Mouse (Mus musculus): ENCODE measurements around the gene Sec1. TPM values are rescaled to one million over a fixed set of nuclear protein-coding genes. Genes with fewer than 3 reads are reported as not detected.

Sec1 gene
- total and polyA plus RNA-seq, 2 experiments from 2014 or later = 0.33 to 1.3 TPM

DNA sequence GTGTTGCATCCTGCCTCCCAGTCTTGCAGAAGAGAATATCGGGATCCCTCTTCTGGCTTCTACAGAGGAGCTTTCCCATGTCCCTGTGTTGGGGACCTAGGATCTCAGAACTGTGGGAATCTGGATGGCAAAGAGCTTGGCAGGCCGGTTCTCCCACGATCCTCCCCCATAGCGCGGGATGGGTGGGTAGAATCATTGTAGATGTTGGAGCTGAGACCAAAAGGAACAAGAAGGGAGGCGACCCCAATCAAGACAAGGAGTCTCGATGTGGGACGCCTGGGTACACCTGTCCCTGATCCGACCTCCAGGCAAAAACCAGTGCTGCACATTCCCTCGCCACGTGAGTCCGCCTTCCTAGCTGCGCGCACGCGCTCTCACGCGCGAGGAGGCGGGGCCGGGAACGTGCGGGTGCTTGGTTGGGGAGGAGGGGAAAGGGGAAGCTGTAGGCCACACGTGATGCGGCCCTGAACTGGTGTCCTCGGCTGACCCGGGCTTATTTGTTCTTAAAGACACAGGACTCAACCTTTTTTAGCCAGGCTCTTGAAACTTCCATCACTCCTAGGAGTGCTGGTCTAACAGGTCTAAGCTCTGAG, 13.3 kb upstream of the Sec1 start:
- Histone ChIP-seq H3K27me3 (ENCODE audit: control insufficient read depth, insufficient read depth, low read length) (no peaks in the 10 kb centered on the region), H3K9me3 (replicated peaks; ENCODE audit: control insufficient read depth, low read length) (no peaks in the 10 kb centered on the region), H3K27ac (ENCODE audit: low read depth) (peak overlapping the region; percentile 98), H3K4me2 (ENCODE audit: low read depth, low read length) (peak overlapping the region; percentile 96), H3K36me3 (replicated peaks; ENCODE audit: control insufficient read depth, insufficient read depth, low read length) (peaks cover 31% of the 10 kb centered on the region), H3K4me1 (ENCODE audit: control insufficient read depth, insufficient read depth) (peaks cover 24% of the 10 kb centered on the region), H3K4me3 (ENCODE audit: low read depth, low read length) (peak overlapping the region; percentile 77), H3K9ac (replicated peaks; ENCODE audit: low read depth, low read length) (peak overlapping the region; percentile 41)
- WGBS = under 1% methylated on average over 27 of the region's 27 CpGs
- DNase-seq (ENCODE audit: low spot score) (peak; percentile 95), ATAC-seq (ENCODE audit: insufficient read depth, low read depth) (peak; percentile 52)
- TF ChIP-seq CTCF (IDR thresholded peaks at IDR 0.05; ENCODE audit: low read depth) (no peak), EP300 (IDR thresholded peaks at IDR 0.05; ENCODE audit: low read depth) (peak; percentile 98)

DNA sequence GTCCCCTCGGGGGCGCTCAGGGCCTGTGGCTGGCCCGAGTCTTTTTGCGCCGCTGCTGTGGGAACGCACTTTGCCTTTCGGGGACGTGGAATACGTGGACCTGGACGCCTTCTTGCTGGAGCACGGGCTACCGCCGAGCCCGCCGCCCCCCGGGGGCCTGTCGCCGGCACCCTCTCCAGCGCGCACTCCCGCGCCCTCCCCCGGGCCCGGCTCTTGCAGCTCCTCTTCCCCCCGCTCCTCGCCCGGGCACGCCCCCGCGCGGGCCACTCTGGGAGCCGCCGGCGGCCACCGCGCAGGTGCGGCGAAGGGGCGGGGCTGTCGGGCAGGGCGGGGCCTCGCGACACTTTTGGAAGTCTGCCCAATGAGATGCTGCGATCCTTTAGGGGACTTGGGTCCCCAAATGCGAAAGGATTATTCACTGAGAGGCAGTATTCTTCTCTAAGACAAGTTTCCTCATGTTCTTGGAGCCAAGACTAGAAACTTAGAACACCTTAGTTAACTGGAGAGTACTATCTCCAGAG, 12.6 kb upstream of the Sec1 start:
- peak overlapping the region; percentile 96 for H3K4me2 ChIP-seq (ENCODE audit: low read depth, low read length)
- peaks cover 24% of the 10 kb centered on the region for H3K4me1 ChIP-seq (ENCODE audit: control insufficient read depth, insufficient read depth)
- peak overlapping the region; percentile 92 for H3K9ac ChIP-seq (replicated peaks; ENCODE audit: low read depth, low read length)
- peaks cover 24% of the 10 kb centered on the region for H3K36me3 ChIP-seq (replicated peaks; ENCODE audit: control insufficient read depth, insufficient read depth, low read length)
- under 1% methylated on average over 39 of the region's 45 CpGs for WGBS
- ATAC-seq (ENCODE audit: insufficient read depth, low read depth) (peak; percentile 28), DNase-seq (ENCODE audit: low spot score) (peak; percentile 86)
- peak overlapping the region; percentile 98 for H3K27ac ChIP-seq (ENCODE audit: low read depth)
- H3K27me3 ChIP-seq (ENCODE audit: control insufficient read depth, insufficient read depth, low read length) = no peaks in the 10 kb centered on the region
- no peak for TF ChIP-seq EP300 (IDR thresholded peaks at IDR 0.05; ENCODE audit: low read depth)
- no peak for TF ChIP-seq CTCF (IDR thresholded peaks at IDR 0.05; ENCODE audit: low read depth)
- peak overlapping the region; percentile 77 for H3K4me3 ChIP-seq (ENCODE audit: low read depth, low read length)
- no peaks in the 10 kb centered on the region for H3K9me3 ChIP-seq (replicated peaks; ENCODE audit: control insufficient read depth, low read length)

DNA sequence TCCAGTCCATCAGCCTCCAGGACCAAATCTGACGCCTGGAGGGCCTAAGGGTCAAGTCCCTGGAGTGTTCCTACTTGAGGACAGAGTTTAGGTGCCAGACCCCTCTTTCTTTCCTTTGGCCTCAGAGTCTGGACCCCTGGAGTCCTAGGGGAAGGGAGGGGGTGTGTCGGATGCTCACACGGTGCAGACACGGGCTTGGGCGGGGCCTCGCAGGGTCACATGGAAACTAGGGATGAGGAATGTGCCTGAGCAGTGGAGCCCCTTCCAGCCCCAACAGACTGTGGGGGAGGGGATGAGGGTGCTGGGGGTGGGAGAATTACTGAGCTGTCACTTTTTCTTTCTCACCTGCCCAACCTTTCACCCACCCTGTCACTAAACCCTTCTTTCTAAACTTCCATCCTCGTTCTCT, 11.7 kb upstream of the Sec1 start:
- ATAC-seq (ENCODE audit: insufficient read depth, low read depth) = peak; percentile 10; the same call in 1 of the 2 replicates
- no peak for TF ChIP-seq EP300 (IDR thresholded peaks at IDR 0.05; ENCODE audit: low read depth)
- TF ChIP-seq CTCF (IDR thresholded peaks at IDR 0.05; ENCODE audit: low read depth) = no peak
- peak overlapping the region; percentile 92 for H3K9ac ChIP-seq (replicated peaks; ENCODE audit: low read depth, low read length)
- 2% methylated on average over 7 of the region's 7 CpGs for WGBS
- peak overlapping the region; percentile 98 for H3K27ac ChIP-seq (ENCODE audit: low read depth)
- peaks cover 17% of the 10 kb centered on the region for H3K36me3 ChIP-seq (replicated peaks; ENCODE audit: control insufficient read depth, insufficient read depth, low read length)
- peak overlapping the region; percentile 96 for H3K4me2 ChIP-seq (ENCODE audit: low read depth, low read length)
- peak overlapping the region; percentile 77 for H3K4me3 ChIP-seq (ENCODE audit: low read depth, low read length)
- H3K27me3 ChIP-seq (ENCODE audit: control insufficient read depth, insufficient read depth, low read length) = no peaks in the 10 kb centered on the region
- peaks cover 24% of the 10 kb centered on the region for H3K4me1 ChIP-seq (ENCODE audit: control insufficient read depth, insufficient read depth)
- peak; percentile 85 for DNase-seq (ENCODE audit: low spot score)
- H3K9me3 ChIP-seq (replicated peaks; ENCODE audit: control insufficient read depth, low read length) = no peaks in the 10 kb centered on the region

DNA sequence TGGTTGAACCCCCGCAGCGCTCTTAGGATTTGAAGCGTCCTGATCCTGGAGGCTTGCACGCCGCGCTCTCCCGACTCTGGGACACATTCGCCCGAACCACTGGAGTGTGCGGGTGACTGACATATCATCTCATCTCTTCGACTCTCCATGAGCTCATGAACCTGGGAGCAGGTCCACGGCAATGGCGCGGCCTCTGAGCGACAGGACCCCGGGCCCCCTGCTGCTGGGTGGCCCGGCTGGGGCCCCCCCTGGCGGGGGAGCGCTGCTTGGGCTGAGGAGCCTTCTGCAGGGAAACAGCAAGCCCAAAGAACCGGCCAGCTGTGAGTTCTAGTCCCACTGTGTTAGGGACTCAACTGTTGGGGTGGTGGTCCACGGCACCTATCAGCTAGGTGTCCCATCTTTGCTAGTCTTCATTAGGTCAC, 11.3 kb upstream of the Sec1 start:
- H3K4me3 ChIP-seq (ENCODE audit: low read depth, low read length) = peak overlapping the region; percentile 77
- WGBS = under 1% methylated on average over 21 of the region's 21 CpGs
- no peaks in the 10 kb centered on the region for H3K9me3 ChIP-seq (replicated peaks; ENCODE audit: control insufficient read depth, low read length)
- DNase-seq (ENCODE audit: low spot score) = no peak
- peak overlapping the region; percentile 92 for H3K9ac ChIP-seq (replicated peaks; ENCODE audit: low read depth, low read length)
- peaks cover 1% of the 10 kb centered on the region; the same call in 1 of the 2 replicates for H3K27me3 ChIP-seq (ENCODE audit: control insufficient read depth, insufficient read depth, low read length)
- peak overlapping the region; percentile 98 for H3K27ac ChIP-seq (ENCODE audit: low read depth)
- peaks cover 12% of the 10 kb centered on the region for H3K36me3 ChIP-seq (replicated peaks; ENCODE audit: control insufficient read depth, insufficient read depth, low read length)
- peaks cover 25% of the 10 kb centered on the region for H3K4me1 ChIP-seq (ENCODE audit: control insufficient read depth, insufficient read depth)
- H3K4me2 ChIP-seq (ENCODE audit: low read depth, low read length) = peak overlapping the region; percentile 96
- ATAC-seq (ENCODE audit: insufficient read depth, low read depth) = no peak
- no peak for TF ChIP-seq EP300 (IDR thresholded peaks at IDR 0.05; ENCODE audit: low read depth)
- TF ChIP-seq CTCF (IDR thresholded peaks at IDR 0.05; ENCODE audit: low read depth) = no peak

DNA sequence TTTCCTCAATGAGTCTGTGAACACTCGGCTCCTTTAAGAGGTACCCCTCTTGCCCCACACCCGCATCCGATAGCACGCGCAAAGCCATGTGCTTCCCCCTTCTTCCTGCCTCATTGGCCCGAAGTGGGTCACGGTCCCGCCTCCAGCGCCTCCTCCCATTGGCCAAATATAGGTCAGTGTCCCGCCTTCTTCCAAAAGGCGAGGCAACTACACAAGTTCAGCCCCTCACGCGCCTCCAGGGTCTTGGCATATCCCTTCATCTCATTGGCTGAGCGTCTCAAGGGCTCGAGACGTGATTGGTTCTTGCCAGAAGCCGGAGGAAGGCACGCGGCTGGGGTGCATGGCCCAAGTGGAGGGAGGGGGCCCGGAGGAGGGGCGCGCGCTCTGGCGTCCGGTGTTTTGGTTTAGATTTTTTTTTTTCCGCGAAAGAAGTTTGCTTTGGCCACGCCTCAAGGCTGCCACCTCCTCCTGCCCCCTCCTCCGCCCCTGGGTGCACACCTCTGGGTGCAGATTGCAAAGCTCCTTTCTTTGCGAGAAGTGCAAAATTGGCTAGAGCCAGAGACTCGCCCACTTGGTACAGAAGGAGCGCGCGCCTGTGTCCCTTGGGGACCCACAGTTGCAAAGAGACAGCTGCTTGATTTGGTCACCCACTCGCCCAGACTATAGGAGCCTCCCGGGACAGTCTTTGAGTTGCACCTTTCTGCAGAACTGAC, 10.7 kb upstream of the Sec1 start, which contains the start of gene Dbp:
TSS of gene Dbp (plus strand) at position 359 of the 713 bp plus-strand sequence.
- ATAC-seq (ENCODE audit: insufficient read depth, low read depth) = peak; percentile 83
- Histone ChIP-seq H3K4me2 (ENCODE audit: low read depth, low read length) (peak within 1 kb of the TSS; percentile 96), H3K9ac (replicated peaks; ENCODE audit: low read depth, low read length) (peak within 1 kb of the TSS; percentile 92), H3K36me3 (replicated peaks; ENCODE audit: control insufficient read depth, insufficient read depth, low read length) (peaks cover 7% of the 10 kb centered on the region; the same call in 1 of the 2 replicates), H3K4me1 (ENCODE audit: control insufficient read depth, insufficient read depth) (peaks cover 31% of the 10 kb centered on the region), H3K9me3 (replicated peaks; ENCODE audit: control insufficient read depth, low read length) (no peaks in the 10 kb centered on the region), H3K4me3 (ENCODE audit: low read depth, low read length) (peak within 1 kb of the TSS; percentile 77), H3K27ac (ENCODE audit: low read depth) (peak within 1 kb of the TSS; percentile 98), H3K27me3 (ENCODE audit: control insufficient read depth, insufficient read depth, low read length) (peaks cover 7% of the 10 kb centered on the region)
- under 1% methylated on average over 33 of the region's 36 CpGs for WGBS
- TF ChIP-seq EP300 (IDR thresholded peaks at IDR 0.05; ENCODE audit: low read depth) = peak; percentile 89
- no peak for TF ChIP-seq CTCF (IDR thresholded peaks at IDR 0.05; ENCODE audit: low read depth)
- DNase-seq (ENCODE audit: low spot score) = peak; percentile 98
